Mouse (Mus musculus): ENCODE data around the gene Rnf217. TPM values are rescaled to one million over a fixed set of nuclear protein-coding genes. Genes with fewer than 3 reads are reported as not detected.

The Rnf217 gene
- polyA plus RNA-seq (2016; fragmentation: Nextera tagmentation; extraction: Ambion mirVana), result 2.1 and 2.2 TPM in 2 replicates

DNA sequence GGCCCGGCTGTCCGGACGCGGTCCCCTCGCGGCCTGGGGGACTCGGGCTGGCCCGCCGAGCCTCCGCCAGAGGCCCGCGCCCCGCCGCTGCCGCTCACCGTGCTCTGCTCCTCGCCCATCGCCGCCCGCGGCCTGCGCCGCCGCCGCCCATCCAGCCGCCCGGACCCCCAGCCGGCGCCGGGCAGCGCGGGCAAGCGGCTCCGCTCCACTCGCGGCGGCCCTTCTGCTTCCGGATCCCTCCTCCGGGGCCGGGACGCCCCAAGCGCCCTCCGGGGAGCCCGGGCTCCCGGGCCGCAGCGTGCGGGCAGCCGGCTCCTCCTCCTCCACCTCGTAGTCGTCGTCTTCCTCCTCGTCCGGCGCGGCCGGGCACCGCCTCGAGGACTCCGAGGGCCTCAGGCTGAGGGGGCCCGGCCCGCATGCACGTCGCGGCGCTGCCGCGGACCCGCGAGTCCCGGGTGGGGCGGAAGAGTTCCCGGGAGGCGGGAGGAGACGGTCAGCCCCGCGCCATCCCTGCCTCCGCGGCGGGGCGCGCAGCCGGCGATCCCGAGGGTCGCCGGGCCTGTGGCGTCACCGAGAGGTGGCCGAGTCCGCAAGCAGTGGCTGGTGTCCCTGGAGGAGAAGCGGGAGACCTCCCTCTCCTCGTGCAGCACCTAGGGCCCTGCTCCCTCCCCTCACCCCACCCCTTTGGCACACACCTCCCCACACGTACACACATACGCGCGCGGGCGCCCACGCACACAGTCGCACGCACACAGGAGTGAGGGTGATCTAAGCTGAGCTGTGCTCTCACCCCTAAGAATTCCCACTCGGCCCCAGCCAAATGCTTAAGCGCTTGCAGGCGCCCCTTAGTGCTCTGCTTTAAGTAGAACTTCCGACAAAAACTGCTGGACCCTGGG lies at the start of gene Rnf217:
Rnf217 (minus strand) TSS at position 119 of the 896 bp plus-strand sequence.
- under 1% methylated on average over 87 of the region's 106 CpGs for WGBS
- peak within 1 kb of the TSS; percentile 88 for H3K4me3 ChIP-seq (replicated peaks)
- H3K27me3 ChIP-seq, result no peaks in the 10 kb centered on the region
- peak; percentile 72 for ATAC-seq (ENCODE audit: insufficient number of reproducible peaks, insufficient read depth, low FRiP score, low TSS enrichment, low read depth)
- no peaks in the 10 kb centered on the region for H3K36me3 ChIP-seq
- no peaks in the 10 kb centered on the region for H3K9me3 ChIP-seq
- H3K4me2 ChIP-seq, result peak within 1 kb of the TSS; percentile 74
- peak within 1 kb of the TSS; percentile 98 for H3K9ac ChIP-seq (replicated peaks)
- peak within 1 kb of the TSS; percentile 84 for H3K27ac ChIP-seq
- H3K4me1 ChIP-seq (replicated peaks), result peaks cover 27% of the 10 kb centered on the region

DNA sequence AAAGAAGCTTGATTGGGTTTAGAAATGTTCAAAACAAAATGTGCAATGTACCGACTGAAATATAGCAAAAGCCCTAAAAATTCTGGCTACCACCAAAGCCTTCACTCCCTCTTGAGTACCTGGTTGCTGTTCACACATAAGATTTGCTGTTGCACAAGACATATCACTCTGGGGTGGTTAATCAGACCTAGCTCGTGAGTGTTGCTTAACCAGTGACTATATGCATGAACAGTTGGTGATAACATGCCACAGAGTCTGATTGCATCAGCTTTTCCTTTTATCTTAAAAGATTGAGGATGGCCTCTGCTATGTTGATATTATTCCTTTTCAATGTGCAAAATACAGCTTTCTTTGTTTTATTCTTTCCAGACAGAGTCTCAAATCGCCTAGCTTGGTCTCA lies 38.3 kb upstream of the Rnf217 start:
- 83% methylated on average over 3 of the region's 3 CpGs for WGBS
- Histone ChIP-seq H3K9me3 (no peaks in the 10 kb centered on the region), H3K27me3 (no peaks in the 10 kb centered on the region), H3K27ac (no peak overlapping the region), H3K9ac (replicated peaks) (no peak overlapping the region), H3K4me1 (replicated peaks) (no peaks in the 10 kb centered on the region), H3K4me2 (no peak overlapping the region), H3K36me3 (no peaks in the 10 kb centered on the region), H3K4me3 (replicated peaks) (no peak overlapping the region)
- no peak for ATAC-seq (ENCODE audit: insufficient number of reproducible peaks, insufficient read depth, low FRiP score, low TSS enrichment, low read depth)

DNA sequence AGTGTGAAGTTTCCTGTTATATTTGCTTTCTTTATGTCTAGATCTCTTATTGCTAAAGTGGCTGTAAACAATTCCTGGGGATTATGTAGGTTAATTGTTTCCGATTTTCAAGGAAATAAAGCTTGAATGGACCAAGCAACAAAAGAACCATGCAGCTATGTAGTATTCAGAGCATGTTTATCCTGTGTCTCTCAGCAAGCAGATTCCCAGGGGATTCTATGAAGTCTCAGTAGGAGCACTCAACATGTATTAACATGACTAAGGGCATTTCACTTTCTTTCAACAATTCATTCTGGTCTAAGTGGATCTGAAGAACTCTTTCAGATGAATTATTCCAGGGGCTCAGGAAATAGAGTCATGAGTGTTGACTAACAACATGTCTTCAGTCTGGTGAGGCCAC lies 37.1 kb upstream of the Rnf217 start:
- Histone ChIP-seq H3K4me3 (replicated peaks) (no peak overlapping the region), H3K36me3 (no peaks in the 10 kb centered on the region), H3K27me3 (no peaks in the 10 kb centered on the region), H3K9me3 (no peaks in the 10 kb centered on the region), H3K9ac (replicated peaks) (no peak overlapping the region), H3K4me2 (no peak overlapping the region), H3K4me1 (replicated peaks) (no peaks in the 10 kb centered on the region), H3K27ac (no peak overlapping the region)
- ATAC-seq (ENCODE audit: insufficient number of reproducible peaks, insufficient read depth, low FRiP score, low TSS enrichment, low read depth), result no peak
- WGBS, result 71% methylated on average over 1 of the region's 1 CpGs

DNA sequence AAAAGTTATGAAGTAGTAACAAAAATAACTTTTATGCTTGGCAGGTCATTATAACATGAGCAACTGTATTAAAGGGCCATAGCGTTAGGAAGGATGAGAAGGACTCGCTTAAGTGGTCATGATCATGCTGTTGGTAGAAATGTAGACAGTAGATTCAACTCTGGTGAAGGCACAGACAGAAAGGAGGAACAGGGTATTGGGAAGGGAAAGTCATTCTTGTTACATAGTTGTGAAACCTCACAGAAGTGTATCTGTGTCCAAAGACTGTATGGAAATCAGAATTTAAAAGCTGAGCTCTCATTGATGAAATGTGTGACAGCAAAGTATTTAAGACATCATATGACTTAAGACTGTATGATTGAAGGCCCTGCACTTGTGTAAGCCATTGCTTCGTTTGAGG lies 26.1 kb upstream of the Rnf217 start:
- Histone ChIP-seq H3K27me3 (no peaks in the 10 kb centered on the region), H3K9ac (replicated peaks) (no peak overlapping the region), H3K4me2 (no peak overlapping the region), H3K27ac (no peak overlapping the region), H3K4me3 (replicated peaks) (no peak overlapping the region), H3K9me3 (no peaks in the 10 kb centered on the region), H3K36me3 (no peaks in the 10 kb centered on the region), H3K4me1 (replicated peaks) (no peaks in the 10 kb centered on the region)
- WGBS, result 83% methylated on average over 3 of the region's 3 CpGs
- no peak for ATAC-seq (ENCODE audit: insufficient number of reproducible peaks, insufficient read depth, low FRiP score, low TSS enrichment, low read depth)

DNA sequence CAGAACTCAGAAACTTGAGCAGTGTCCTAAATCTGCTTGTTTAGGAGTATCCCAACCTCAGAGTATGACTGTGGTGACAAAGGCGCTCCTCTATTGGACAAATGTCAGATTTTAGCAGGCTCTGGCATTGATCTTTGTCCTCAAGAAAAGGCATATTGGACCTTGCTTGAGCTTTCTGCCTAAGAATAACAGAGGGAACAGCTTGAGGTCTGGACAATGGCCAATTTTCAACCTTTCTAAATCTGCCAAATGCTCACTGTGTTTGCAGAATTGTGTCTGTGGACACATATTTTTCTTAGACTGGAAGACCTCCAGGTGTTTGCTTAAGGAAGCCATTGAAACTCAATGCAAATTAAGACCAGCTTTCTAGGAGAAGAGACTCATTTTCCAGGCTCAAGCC lies 23.0 kb upstream of the Rnf217 start:
- Histone ChIP-seq H3K4me2 (no peak overlapping the region), H3K9me3 (no peaks in the 10 kb centered on the region), H3K27me3 (no peaks in the 10 kb centered on the region), H3K4me1 (replicated peaks) (no peaks in the 10 kb centered on the region), H3K36me3 (no peaks in the 10 kb centered on the region), H3K4me3 (replicated peaks) (no peak overlapping the region), H3K27ac (no peak overlapping the region), H3K9ac (replicated peaks) (no peak overlapping the region)
- ATAC-seq (ENCODE audit: insufficient number of reproducible peaks, insufficient read depth, low FRiP score, low TSS enrichment, low read depth), result no peak
- 93% methylated on average over 1 of the region's 1 CpGs for WGBS

DNA sequence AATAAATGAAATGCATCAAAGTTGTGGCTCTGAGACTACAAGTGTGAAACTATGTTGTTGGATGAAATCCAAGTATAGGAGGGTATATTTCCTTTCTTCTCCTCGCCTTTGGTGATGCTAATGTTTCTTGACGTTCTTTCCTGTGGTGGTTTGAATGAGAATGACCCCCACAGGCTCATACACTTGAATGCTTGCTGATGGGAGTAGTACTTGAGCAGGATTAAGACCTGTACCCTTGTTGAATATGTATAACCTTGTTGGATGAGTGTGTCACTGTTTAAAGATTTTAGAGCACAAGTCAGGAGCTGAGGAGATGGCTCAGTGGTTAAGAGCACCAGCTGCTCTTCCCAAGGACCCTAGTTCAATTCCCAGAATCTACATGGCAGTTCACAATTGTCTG lies 6.4 kb upstream of the Rnf217 start:
- no peak overlapping the region for H3K9ac ChIP-seq (replicated peaks)
- no peak overlapping the region for H3K27ac ChIP-seq
- no peak for ATAC-seq (ENCODE audit: insufficient number of reproducible peaks, insufficient read depth, low FRiP score, low TSS enrichment, low read depth)
- no peaks in the 10 kb centered on the region for H3K9me3 ChIP-seq
- no peaks in the 10 kb centered on the region for H3K36me3 ChIP-seq
- no peak overlapping the region for H3K4me2 ChIP-seq
- H3K27me3 ChIP-seq, result no peaks in the 10 kb centered on the region
- no peaks in the 10 kb centered on the region for H3K4me1 ChIP-seq (replicated peaks)
- H3K4me3 ChIP-seq (replicated peaks), result no peak overlapping the region
- WGBS, result 56% methylated on average over 2 of the region's 2 CpGs

DNA sequence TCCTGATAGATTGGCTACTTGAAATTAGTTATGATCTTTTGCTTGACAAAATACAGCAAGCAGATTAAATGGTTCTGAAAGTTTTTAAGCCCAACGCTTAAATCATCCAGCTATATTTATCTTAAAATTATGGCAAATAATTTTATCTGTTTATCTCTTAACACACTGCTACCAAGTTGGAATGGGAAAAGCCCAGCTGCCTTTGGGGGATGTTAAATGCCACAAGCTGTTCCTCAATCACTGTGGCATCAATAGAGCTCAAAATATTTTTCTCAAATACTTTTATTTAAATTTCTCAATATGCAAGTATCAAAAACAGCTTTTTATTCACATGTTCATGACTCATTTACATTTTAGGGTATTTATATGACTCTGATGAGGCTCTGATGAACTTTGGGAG lies 5.1 kb upstream of the Rnf217 start:
- H3K4me1 ChIP-seq (replicated peaks), result no peaks in the 10 kb centered on the region
- no peaks in the 10 kb centered on the region for H3K36me3 ChIP-seq
- H3K9ac ChIP-seq (replicated peaks), result no peak overlapping the region
- H3K9me3 ChIP-seq, result no peaks in the 10 kb centered on the region
- 80% methylated on average over 1 of the region's 1 CpGs for WGBS
- no peak for ATAC-seq (ENCODE audit: insufficient number of reproducible peaks, insufficient read depth, low FRiP score, low TSS enrichment, low read depth)
- H3K4me3 ChIP-seq (replicated peaks), result no peak overlapping the region
- no peak overlapping the region for H3K4me2 ChIP-seq
- H3K27me3 ChIP-seq, result no peaks in the 10 kb centered on the region
- no peak overlapping the region for H3K27ac ChIP-seq

DNA sequence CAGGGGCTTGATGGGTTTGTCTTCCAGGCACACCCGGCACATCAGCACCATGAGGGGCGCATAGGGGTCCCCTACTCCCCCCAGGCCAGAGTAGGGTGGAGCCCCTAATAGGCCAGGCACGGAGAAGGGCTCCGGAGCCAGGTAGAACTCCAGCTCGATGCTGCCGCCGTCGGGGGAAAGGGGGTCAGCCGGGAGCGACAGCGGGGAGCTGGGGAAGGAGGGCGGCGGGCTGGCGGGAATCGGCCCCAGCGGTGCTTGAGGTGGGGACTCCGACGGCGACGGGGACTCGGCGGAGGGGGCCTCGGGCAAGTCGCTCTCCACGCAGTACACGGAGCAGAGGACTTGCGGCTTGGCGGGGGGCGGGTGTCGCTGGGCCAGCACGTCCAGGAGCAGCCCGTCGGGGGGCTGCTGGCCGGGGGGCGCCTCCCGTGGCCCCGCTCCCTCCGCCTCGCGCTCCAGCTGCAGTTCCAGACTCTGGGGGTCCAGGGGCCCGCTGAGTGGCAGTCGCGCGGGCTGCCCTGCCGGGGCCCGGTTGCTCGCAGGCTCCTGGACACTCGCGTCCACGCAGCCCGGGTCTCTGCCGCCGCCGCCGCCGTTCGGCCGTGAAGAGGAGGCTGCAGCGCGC lies 431 bp downstream of the Rnf217 start:
- H3K4me1 ChIP-seq (replicated peaks), result peaks cover 29% of the 10 kb centered on the region
- H3K36me3 ChIP-seq, result no peaks in the 10 kb centered on the region
- under 1% methylated on average over 59 of the region's 60 CpGs for WGBS
- H3K9ac ChIP-seq (replicated peaks), result peak overlapping the region; percentile 98
- H3K9me3 ChIP-seq, result no peaks in the 10 kb centered on the region
- peak overlapping the region; percentile 84 for H3K27ac ChIP-seq
- no peaks in the 10 kb centered on the region for H3K27me3 ChIP-seq
- H3K4me3 ChIP-seq (replicated peaks), result peak overlapping the region; percentile 88
- peak overlapping the region; percentile 74 for H3K4me2 ChIP-seq
- ATAC-seq (ENCODE audit: insufficient number of reproducible peaks, insufficient read depth, low FRiP score, low TSS enrichment, low read depth), result peak; percentile 63

DNA sequence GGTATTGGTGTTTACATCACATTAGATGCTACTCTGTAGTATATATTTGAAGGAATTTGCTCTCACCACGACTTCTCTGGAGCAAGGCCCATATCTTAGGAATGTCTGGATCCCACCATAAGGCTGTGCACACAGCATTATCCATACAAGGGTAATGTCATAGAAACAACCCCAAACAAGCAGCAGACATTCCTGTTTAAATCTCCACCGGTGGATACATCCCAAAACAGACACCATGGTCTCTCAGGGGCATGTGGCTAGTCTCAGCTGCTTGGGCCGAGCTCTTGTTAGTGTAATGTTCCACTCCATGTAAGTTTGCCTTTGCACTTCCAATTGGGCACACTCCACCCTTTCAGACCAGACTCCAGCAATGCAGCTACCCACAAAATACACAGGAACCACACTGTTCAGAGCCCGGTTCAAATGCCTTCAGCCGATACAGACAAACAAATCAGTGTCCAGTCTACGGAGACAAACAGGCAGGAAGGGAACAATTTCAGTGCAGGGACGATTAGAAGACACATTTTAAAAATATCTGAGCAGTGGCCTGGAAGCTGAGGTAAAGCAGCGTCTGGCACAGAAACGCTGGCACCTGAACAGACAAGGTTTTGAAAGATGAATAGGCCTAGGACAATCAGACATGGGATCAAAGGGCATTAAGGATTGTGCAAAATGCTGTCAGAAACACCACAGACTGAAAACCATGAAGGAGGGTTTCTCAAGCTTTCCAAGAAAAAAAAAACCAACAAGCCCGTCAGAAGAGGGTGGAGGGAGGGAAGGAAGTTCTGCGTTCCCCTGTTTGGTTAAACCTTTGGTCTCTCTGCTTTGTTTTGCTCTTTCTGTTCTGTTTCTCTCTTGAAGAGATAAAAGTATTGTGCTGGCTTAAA lies 1.8 kb downstream of the Rnf217 start:
- Histone ChIP-seq H3K9me3 (no peaks in the 10 kb centered on the region), H3K36me3 (no peaks in the 10 kb centered on the region), H3K4me2 (peak overlapping the region; percentile 74), H3K4me1 (replicated peaks) (peaks cover 30% of the 10 kb centered on the region), H3K27ac (no peak overlapping the region), H3K9ac (replicated peaks) (peak overlapping the region; percentile 42), H3K27me3 (no peaks in the 10 kb centered on the region), H3K4me3 (replicated peaks) (peak overlapping the region; percentile 88)
- ATAC-seq (ENCODE audit: insufficient number of reproducible peaks, insufficient read depth, low FRiP score, low TSS enrichment, low read depth), result no peak
- 25% methylated on average over 11 of the region's 11 CpGs for WGBS

DNA sequence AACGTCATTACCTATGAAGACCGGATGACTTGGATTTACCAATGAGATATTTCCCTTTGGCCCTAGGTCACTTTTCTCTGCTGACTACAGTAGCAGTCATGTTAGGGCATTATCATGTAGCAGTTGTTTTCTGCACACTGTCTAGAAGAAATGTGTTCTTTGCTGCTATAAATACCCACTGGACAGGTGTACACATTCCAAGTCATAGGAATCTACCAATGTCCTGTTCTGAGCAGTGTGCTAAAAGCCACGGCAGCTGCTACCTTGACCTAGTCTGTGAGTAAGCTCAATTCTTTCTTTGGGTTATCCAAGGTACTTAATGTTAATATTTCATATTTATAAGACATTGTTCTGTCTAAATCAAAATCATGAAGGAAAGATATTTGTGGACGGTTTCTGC lies 5.1 kb downstream of the Rnf217 start:
- no peak overlapping the region for H3K9ac ChIP-seq (replicated peaks)
- ATAC-seq (ENCODE audit: insufficient number of reproducible peaks, insufficient read depth, low FRiP score, low TSS enrichment, low read depth), result no peak
- 85% methylated on average over 4 of the region's 4 CpGs for WGBS

DNA sequence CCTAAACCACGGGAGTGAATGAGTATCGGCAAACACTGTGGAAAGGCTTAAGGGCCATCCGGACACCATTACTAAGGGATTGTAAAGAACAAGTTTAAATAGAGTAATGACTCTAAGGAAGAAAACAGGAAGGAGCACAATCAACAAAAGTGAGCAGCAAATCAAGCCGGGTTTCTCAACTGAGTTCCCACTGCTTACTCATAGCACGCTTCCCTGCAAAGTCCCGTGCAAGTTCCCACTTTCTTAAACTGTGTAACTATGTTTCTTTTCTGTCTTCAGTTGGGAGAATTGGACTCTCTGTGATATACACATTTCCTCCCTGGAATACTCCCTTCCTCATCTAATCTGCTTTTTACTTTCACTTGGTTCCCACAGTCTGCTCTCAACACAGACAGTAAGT lies 8.9 kb downstream of the Rnf217 start:
- H3K4me2 ChIP-seq, result no peak overlapping the region
- no peaks in the 10 kb centered on the region for H3K36me3 ChIP-seq
- H3K27me3 ChIP-seq, result no peaks in the 10 kb centered on the region
- no peak for ATAC-seq (ENCODE audit: insufficient number of reproducible peaks, insufficient read depth, low FRiP score, low TSS enrichment, low read depth)
- no peak overlapping the region for H3K4me3 ChIP-seq (replicated peaks)
- H3K27ac ChIP-seq, result no peak overlapping the region
- WGBS, result 88% methylated on average over 6 of the region's 6 CpGs
- 0 out of 2 replicates have a peak, but pooled peaks cover 4% of the 10 kb centered on the region for H3K4me1 ChIP-seq (replicated peaks)
- no peak overlapping the region for H3K9ac ChIP-seq (replicated peaks)
- no peaks in the 10 kb centered on the region for H3K9me3 ChIP-seq

More for the DNA sequence above, 5.1 kb downstream of the Rnf217 start:
- Histone ChIP-seq H3K27me3 (no peaks in the 10 kb centered on the region), H3K4me2 (no peak overlapping the region), H3K9me3 (no peaks in the 10 kb centered on the region), H3K4me3 (replicated peaks) (no peak overlapping the region), H3K27ac (no peak overlapping the region), H3K4me1 (replicated peaks) (peaks cover 30% of the 10 kb centered on the region), H3K36me3 (no peaks in the 10 kb centered on the region)

Measured in limb, embryonic 12.5 days (tissue).